ENCODE assay signal across 8 mouse cellular contexts in genomic region chr10:74967651-74968267, GRCm38 (mm10). TPM values are rescaled to one million over a fixed set of nuclear protein-coding genes. Genes with fewer than 3 reads are reported as not detected.
DNase-seq lines count a peak whose midpoint lies in the region; ATAC-seq and TF ChIP-seq lines count a peak whose summit lies in the region.

No protein-coding gene starts in this region.

- ATAC-seq in lung, embryonic 15.5 days (ENCODE audit: borderline replicate concordance, extremely low read depth, low FRiP score, low TSS enrichment) = peak; percentile 7; the same call in 1 of the 2 replicates
- ATAC-seq in forebrain, embryonic 16.5 days = no peak
- ATAC-seq in limb, embryonic 12.5 days (ENCODE audit: insufficient number of reproducible peaks, insufficient read depth, low FRiP score, low TSS enrichment, low read depth) = no peak; the same call in 1 of the 2 replicates
- no peak for ATAC-seq in megakaryocyte progenitor cell, adult 5-6 weeks (replicated peaks; ENCODE audit: poor library complexity)

- TF ChIP-seq POLR2A in olfactory bulb, adult 2 months (IDR thresholded peaks at IDR 0.05; ENCODE audit: insufficient read depth, low read depth, low read length) = no peak

- 5% methylated on average over 25 of the region's 25 CpGs for WGBS in lung, embryonic 15.5 days
- 2% methylated on average over 25 of the region's 25 CpGs for WGBS in forebrain, embryonic 16.5 days
- WGBS in limb, embryonic 12.5 days = 2% methylated on average over 25 of the region's 25 CpGs
- 4% methylated on average over 25 of the region's 25 CpGs for WGBS in olfactory bulb, adult 2 months

- H3K27ac ChIP-seq in lung, embryonic 15.5 days = no peak overlapping the region
- no peak overlapping the region for H3K27ac ChIP-seq in forebrain, embryonic 16.5 days (ENCODE audit: low read length)
- H3K27ac ChIP-seq in limb, embryonic 12.5 days = no peak overlapping the region
- H3K27ac ChIP-seq in olfactory bulb, adult 2 months (ENCODE audit: insufficient read depth, low read depth, low read length) = peak overlapping the region; percentile 71; the same call in 1 of the 2 replicates

- H3K27me3 ChIP-seq in lung, embryonic 15.5 days = peaks cover 35% of the 10 kb centered on the region
- no peaks in the 10 kb centered on the region for H3K27me3 ChIP-seq in forebrain, embryonic 16.5 days (replicated peaks; ENCODE audit: control insufficient read depth, insufficient read depth, low read length)
- H3K27me3 ChIP-seq in limb, embryonic 12.5 days = peaks cover 38% of the 10 kb centered on the region

- peak overlapping the region; percentile 98 for H3K4me2 ChIP-seq in lung, embryonic 15.5 days
- H3K4me2 ChIP-seq in forebrain, embryonic 16.5 days (ENCODE audit: low read length) = peak overlapping the region; percentile 83
- peak overlapping the region; percentile 94 for H3K4me2 ChIP-seq in limb, embryonic 12.5 days

- no peaks in the 10 kb centered on the region for H3K36me3 ChIP-seq in lung, embryonic 15.5 days
- H3K36me3 ChIP-seq in forebrain, embryonic 16.5 days (ENCODE audit: control insufficient read depth, insufficient read depth) = no peaks in the 10 kb centered on the region
- no peaks in the 10 kb centered on the region for H3K36me3 ChIP-seq in limb, embryonic 12.5 days

- peaks cover 12% of the 10 kb centered on the region for H3K4me1 ChIP-seq in lung, embryonic 15.5 days
- peaks cover 20% of the 10 kb centered on the region for H3K4me1 ChIP-seq in forebrain, embryonic 16.5 days (replicated peaks; ENCODE audit: control insufficient read depth, insufficient read depth, low read length)
- H3K4me1 ChIP-seq in limb, embryonic 12.5 days (replicated peaks) = peaks cover 15% of the 10 kb centered on the region
- peaks cover 20% of the 10 kb centered on the region for H3K4me1 ChIP-seq in olfactory bulb, adult 2 months (ENCODE audit: control insufficient read depth, insufficient read depth, low read length)

- no peak for TF ChIP-seq CTCF in olfactory bulb, adult 2 months (IDR thresholded peaks at IDR 0.05; ENCODE audit: insufficient read depth, low read depth, low read length)

- DNase-seq in lung, adult 18-20 months = no peak
- peak; percentile 77 to 78 for DNase-seq in cerebellum, postnatal 10 days
- no peak for DNase-seq in right cerebral cortex, postnatal 4 days

- no peaks in the 10 kb centered on the region for H3K9me3 ChIP-seq in lung, embryonic 15.5 days
- H3K9me3 ChIP-seq in forebrain, embryonic 16.5 days (ENCODE audit: control insufficient read depth, low read length) = no peaks in the 10 kb centered on the region
- no peaks in the 10 kb centered on the region for H3K9me3 ChIP-seq in limb, embryonic 12.5 days

- peak overlapping the region; percentile 39 for H3K9ac ChIP-seq in lung, embryonic 15.5 days
- H3K9ac ChIP-seq in forebrain, embryonic 16.5 days (replicated peaks; ENCODE audit: low read depth, low read length) = peak overlapping the region; percentile 78
- peak overlapping the region; percentile 64 for H3K9ac ChIP-seq in limb, embryonic 12.5 days (replicated peaks)

- H3K4me3 ChIP-seq in lung, embryonic 15.5 days = peak overlapping the region; percentile 69
- H3K4me3 ChIP-seq in forebrain, embryonic 16.5 days (replicated peaks; ENCODE audit: low read length) = peak overlapping the region; percentile 67
- peak overlapping the region; percentile 71 for H3K4me3 ChIP-seq in limb, embryonic 12.5 days (replicated peaks)
- peak overlapping the region; percentile 98 for H3K4me3 ChIP-seq in olfactory bulb, adult 2 months (ENCODE audit: insufficient read depth, low read depth, low read length)

RNA-seq across cellular contexts. Expression of gene Gnaz, which starts 0.8 kb away (rescaled TPM):
- polyA plus RNA-seq in lung, embryonic 15.5 days (2015; fragmentation: Nextera tagmentation; extraction: Ambion mirVana) = 2.9 and 3.0 TPM in 2 replicates
- polyA plus RNA-seq in forebrain, embryonic 16.5 days (2015; fragmentation: Nextera tagmentation; extraction: Ambion mirVana) = 43.9 and 54.3 TPM in 2 replicates
- 3.1 and 3.9 TPM in 2 replicates for polyA plus RNA-seq in limb, embryonic 12.5 days (2016; fragmentation: Nextera tagmentation; extraction: Ambion mirVana)
- polyA plus RNA-seq in olfactory bulb, adult 2 months (2012; ENCODE audit: insufficient read depth, insufficient read length, low replicate concordance, missing spikeins) = not detected in 2 replicates
- 0.17 TPM in 1 of 2 replicates, not detected in the other for total RNA-seq in megakaryocyte progenitor cell, adult 5-6 weeks (2015)
- 0.12 and 0.27 TPM in 2 replicates for total RNA-seq in megakaryocyte progenitor cell, adult 5-6 weeks (2017)

Comparison
In these comparisons a context has a peak if more than half of its experiments do, and no peak if none do; other contexts are left out.
1. DNase-seq: peak in cerebellum, postnatal 10 days (2 of 2); none in lung, adult 18-20 months (0 of 2) and right cerebral cortex, postnatal 4 days (single experiment).
2. Peak in every context shown above with its lines, with median percentiles within 50 percentile points of each other: H3K4me2 ChIP-seq, H3K4me3 ChIP-seq and H3K9ac ChIP-seq.